Mouse (Mus musculus) lung, postnatal 10 days (tissue): Measurements from ENCODE around the gene Lrrc27.
A peak's percentile ranks its signal among the peaks of the same experiment; 100 is the strongest.

Experiments used
- DNase-seq: peaks from one replicate; pipeline ENCODE4 v3.0.0; 2021

The Lrrc27 gene

DNA sequence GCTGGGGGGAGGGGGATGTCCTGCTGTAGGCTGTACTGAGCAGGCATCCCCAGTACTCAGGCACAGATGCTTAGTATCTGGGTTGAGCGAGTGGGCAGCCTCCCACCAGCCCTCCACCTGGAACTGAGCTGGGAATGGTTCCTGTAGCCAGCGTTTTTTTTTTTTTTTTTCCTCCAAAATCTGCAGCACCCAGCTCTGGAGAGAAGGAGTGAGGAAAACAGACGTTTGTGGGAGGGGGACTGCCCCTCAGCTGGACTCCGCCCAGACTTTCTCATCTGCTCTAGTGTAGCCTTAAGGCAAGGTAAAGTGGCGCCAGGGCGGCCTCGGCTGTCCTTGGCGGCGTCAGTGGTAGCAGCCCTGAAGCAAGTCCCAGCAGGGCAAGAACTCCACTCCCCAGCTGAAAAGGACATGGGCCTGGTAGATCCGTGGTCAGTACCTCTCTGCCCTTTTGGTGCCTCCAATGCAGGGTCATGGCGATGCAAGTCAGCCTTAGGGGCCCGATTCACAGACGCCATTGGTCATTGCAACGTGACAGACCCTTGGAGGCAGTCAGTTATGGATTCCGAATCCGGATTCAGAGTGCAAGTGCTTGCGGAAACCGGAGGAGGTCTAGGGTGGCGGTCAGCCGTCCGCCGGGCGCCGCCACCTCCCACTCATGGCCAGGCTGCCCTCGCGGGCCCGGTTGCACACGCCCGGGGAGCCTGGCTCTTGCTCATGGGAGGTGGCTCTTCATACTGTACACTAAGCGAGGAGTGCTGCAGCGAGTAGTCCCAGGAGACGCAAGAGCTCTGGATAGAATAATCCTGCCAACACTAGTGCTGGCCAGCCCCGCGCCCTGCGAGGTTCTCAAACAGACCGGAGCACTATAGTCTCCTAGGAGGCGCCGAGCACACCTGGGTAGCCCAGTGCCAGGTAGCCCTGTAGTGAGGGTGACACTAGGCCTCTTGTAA lies 34.4 kb downstream of the Lrrc27 start:
- peak; percentile 59 for DNase-seq

DNA sequence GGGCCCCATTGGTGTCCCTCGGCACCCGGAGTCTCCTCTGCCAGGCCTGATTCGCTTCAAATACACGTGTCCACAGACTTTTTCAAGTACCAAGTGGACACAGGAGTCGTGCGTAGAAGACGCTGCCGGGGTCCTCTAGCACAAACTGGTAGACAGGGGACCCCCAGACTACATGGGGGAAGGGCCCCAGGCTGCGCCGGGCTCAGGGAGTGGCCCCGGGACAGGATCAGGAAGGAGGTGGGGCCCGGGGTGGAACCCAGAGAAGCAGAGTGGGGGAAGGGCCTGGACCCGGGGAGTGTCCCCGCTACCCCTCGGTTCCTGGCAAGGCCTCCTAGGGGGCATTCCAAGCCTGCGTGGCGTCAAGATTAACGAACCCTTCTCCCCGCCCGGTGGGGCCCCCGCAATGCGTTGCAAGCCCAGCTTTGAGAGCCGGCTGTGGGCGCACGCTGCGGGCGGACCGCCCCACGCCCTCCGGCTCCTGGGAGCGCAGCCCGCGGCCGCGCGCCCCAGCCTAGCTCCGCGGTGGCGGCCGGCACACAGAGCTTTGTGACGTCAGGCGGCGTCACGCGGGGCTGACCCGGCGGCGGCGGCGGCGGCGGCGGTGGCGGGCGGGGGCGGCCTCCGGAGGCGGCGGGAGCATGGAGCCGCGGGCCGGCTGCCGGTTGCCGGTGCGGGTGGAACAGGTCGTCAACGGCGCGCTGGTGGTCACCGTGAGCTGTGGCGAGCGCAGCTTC lies 35.3 kb downstream of the Lrrc27 start, which contains the start of gene Pwwp2b:
Gene Pwwp2b, plus strand, starts transcription at position 602 of the 734 bp plus-strand sequence.
- peak; percentile 87 for DNase-seq

DNA sequence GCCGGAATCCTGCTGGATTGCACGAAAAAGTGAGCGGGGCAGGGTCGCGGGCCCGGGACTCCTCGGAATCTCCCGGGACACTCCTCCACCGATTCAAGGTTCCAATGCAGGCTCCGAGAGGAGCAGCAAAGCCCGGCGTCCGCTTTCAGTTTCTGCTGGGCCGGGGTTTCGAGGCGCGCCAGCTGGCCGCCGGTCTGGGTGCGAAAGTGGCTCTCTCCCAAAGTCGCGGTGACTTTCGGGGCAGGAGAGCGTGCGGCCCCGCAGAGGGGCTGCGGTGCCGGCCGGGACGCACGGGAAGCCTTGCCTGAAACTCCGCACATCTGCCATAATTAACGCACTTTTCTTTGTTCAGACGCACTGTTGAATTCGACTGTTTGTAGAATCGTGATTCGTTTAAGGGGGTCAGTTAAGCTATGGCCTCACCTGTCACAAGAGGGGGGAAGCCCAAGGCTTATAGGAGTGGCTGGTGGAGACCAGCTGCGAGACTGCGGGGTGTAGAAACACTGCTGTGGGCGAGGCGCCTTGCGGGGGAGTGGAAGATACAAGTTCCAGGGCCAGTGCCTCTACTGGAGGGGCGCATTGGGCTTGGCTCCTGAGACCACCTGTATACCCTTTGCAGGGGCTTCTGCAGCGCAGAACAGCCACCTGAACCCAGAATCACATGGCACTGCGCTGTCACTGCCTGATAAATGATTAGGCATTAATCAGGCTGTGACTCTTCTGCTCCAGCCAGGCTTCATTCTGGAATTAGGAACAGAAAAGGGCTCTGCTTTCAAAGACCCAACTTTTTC lies 36.0 kb downstream of the Lrrc27 start:
- peak; percentile 60 for DNase-seq

DNA sequence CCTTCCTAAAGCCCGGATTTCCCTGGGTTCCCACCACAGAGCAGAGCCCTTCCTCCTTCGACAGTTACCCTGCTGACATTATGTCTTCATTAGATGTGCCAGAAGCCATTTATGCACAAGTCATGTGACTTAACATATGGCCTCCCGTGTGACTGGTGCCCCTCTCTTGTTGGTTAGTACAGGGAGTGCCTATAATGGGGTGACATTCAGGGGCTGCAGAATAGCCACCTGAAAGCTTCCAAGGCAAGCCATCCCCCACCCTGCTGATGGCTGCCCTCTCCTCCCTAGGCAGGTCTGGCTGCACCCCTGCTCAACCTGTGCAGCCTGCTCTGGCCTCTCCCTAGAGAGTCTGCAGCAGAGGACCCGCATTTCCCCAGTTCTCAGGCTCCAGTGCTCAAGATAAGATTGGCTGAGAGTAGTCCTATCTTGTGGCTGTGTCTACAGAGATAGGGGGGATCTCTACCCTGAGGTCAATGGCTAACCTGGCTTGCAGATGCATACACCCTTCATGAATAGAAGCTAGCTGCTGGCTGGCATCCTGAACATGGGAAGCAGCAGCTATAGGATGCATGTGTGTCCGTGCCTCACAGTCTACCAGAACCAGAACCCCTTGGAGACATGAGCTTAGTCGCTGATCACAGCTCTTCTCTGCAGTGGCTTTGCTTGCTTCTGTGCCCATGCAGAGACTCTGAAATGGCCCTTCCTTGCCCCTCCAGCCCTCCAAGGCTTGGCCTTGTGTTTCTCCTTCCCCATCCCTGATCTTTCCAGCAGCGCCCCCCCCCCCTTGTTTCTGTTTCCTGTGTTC lies 36.8 kb downstream of the Lrrc27 start:
- no peak for DNase-seq

DNA sequence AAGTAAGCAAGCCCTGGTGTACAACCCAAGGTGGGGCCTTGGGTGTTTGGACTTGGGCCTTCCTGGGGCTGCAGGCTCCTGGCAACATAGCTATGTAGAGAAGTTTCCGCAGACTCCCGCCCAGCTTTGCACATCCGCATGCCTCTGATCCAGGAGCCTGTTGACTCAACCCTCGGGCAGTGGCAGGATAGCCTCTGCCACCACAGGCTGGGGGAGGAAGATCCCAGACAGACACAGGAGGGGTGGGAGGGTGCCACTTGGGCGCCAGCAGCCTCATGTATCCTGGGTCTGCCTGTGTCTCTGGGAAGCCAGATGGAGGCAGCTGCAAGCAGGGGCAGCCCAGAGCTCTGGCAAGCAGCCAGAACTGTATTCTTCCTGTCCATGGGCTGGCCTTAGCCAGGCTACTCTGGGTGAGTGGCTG lies 39.1 kb downstream of the Lrrc27 start:
- DNase-seq, result peak; percentile 87

- no peak for DNase-seq
These were observed 39.8 kb downstream of the Lrrc27 start for GRCm38 (mm10) chr7:139252566-139252965.

GRCm38 (mm10) chr7:139252986-139253385 lies 40.2 kb downstream of the Lrrc27 start:
- DNase-seq, result peak; percentile 67

- DNase-seq, result no peak
These were observed 40.7 kb downstream of the Lrrc27 start for GRCm38 (mm10) chr7:139253462-139253861.

DNA sequence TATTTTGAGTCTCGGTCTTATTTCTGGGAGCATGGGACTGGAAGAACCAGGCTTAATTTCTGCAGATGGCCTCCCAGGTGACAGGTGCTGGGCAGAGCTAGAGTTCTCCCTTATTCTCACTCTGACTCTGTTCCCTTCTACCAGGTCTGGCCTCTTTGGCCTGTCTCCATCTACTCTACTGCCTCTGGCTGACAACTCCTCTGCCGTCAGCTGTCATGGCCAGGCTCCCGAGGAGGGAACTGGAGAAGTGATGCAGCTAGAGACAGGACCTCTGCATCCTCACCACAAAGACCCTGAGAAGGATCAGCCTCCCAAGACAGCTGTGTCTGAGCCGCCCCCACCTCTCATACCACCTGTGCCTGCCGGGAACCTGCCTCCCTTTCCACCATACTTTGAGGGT lies 41.8 kb downstream of the Lrrc27 start:
- DNase-seq, result no peak

DNA sequence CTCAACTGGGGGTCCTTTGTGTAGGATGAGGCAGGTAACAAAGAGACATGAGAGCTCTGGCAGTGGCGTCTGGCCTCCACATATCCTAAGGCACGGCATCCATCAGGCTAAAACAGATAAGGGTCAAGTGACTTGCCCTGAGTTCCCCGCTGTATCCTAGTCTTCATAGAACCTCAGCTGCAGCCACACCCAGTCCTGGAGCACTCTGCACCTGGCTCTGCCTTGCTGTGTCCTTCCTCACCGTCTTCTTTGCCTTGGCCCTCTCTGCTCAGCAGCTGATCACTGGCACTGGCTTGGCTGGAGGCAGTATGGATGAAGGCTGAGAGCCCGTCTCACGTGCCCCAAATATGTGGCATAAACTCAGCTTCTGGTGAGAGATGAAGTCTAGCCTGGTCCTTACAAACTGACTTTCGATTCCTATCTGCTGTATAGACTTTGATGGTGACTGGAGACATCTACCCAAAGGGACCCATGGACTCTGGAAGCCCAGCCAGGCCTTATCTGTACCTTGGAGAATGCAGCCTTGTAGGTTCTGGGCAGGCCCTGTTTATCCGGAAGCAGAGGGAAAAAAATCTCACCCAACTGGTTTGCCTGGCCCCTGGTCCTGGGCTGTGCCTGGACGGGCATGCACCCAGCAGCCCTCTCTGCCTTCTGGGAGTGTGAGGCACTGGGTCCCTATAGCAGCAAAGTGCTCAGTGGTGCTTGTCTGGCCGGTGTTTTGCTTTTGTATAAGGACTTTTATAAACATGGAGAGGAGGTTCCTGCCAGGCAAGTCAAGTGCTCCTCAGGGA lies 45.2 kb downstream of the Lrrc27 start:
- peak; percentile 80 for DNase-seq

DNA sequence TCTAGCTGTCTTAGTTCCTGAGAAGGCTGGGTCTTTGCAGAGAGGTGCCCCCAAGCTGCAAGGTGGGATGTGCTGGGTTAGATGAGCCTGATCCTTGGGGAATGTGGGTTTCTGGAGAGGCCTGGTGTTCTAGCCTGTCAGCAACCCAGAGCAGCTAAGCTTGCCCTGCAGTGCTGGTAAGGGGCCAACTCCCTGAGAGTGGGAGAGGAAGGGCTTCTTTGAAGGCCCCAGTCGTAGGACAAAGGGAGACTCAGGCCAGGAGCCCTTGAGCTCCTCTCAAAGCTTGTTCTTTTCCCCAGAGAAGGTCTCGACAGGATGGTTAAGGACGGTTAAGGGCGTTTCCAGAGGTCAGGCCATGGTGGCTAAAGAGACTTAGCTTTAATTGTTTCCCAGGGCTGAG lies 51.5 kb downstream of the Lrrc27 start:
- peak; percentile 47 for DNase-seq

GRCm38 (mm10) chr7:139265634-139266033 lies 52.8 kb downstream of the Lrrc27 start:
- DNase-seq, result no peak

GRCm38 (mm10) chr7:139266431-139266830 lies 53.6 kb downstream of the Lrrc27 start:
- no peak for DNase-seq

DNA sequence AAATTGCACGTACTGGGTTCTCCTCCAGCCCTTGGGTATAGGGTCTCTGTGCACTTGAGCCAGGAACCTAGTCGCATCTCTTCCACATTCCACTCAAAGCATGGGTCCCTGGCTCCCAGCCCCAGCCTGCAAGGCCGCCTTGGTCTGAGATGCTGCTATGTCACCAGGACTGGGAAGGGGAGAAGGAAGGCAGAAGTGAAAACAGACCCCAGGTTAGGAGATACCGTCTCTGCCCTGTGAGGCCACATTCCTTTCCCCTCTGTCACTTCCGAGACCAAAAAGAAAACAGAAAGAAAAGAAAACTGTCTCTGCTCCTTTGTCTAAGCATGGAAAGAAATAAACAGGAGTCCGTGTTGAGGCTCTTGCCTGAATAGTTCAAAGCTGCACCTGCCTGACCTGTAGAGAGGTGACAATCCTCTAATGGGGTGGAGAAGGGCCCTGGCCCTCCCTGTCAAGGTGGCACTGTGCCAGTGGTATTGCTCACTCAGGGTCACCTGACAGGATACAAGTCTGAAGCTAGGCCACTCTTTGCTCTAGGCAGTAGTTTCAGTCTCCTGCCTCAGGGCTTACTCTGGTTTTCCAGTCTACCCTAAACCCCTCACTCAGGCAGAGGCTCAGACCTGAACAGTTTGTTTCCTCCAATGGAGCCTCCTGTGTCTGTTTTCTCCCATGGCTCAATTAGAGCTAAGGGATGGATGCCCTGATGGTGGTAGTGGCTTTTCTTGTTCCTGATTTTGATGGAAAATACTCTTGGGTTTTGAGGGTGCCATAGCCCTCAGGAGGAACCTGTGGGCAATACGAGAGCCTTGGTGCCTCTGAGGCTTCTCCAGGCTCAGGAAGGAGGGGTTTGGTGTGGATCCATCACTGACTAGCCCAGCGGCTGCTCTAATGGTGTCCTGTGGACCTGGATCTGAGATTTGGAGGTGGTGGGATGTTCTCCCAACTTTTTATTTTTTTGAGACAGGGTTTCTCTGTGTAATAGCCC lies 54.4 kb downstream of the Lrrc27 start:
- peak; percentile 52 for DNase-seq

- DNase-seq, result no peak
These were observed 58.0 kb downstream of the Lrrc27 start for GRCm38 (mm10) chr7:139270738-139271137.

DNA sequence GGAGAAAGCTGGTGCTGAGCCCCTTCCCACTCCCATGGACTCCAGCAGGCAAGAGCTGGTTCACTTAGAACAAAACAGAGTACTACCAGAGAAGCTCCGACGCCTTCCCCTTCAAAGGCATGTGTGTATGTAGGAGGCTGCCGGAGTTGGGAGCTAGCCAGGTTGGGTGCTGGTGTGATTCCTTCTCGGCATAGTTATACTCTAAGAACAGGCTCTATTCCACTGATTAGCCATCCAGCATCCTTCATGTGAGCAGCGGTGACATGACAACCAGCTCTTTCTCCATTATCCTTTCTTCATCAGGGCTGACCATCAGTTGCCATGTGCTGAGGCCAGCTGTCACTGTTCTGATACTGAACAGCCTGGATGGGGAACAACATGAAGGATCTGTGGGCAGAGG lies 59.1 kb downstream of the Lrrc27 start:
- DNase-seq, result peak; percentile 47

- peak; percentile 78 for DNase-seq
These were observed 60.0 kb downstream of the Lrrc27 start for GRCm38 (mm10) chr7:139272639-139273396.

GRCm38 (mm10) chr7:139273397-139273719 lies 60.6 kb downstream of the Lrrc27 start:
- DNase-seq, result peak; percentile 90

DNA sequence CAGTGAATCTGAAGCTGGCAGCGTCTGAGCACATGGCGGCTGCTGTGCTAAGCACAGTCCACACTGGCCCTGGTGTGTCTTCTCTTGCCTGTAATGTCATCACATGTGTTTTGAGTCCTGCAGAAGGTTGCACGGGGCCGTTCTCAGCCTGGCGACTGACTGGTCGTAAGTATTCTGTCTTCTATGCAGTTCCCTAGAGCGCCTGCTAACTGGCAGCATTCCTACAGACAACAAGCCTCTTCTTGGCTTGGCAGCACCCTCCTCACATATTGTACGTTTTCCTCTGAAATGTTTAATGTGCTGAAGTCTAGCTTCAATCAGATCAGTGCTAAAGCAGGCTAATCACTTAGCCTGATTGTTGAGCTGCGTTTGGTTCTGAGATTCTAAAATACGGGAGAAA lies 62.8 kb downstream of the Lrrc27 start:
- DNase-seq, result no peak
